Mouse (Mus musculus) testis, adult 2 months (tissue): ENCODE measurements around the gene C2cd5. TPM values are rescaled to one million over a fixed set of nuclear protein-coding genes. Genes with fewer than 3 reads are reported as not detected.

Experiments
- H3K27ac ChIP-seq: fragments of 200-500 bp; 2 replicates; pipeline ENCODE4 v1.5.1; 2012; ENCODE audit warnings: low read depth, low read length; ENCODE audit not compliant: control insufficient read depth, insufficient read depth
- H3K27me3 ChIP-seq: fragments of 200-500 bp; 2 replicates; pipeline ENCODE4 v1.6.1; 2012; ENCODE audit warnings: mild to moderate bottlenecking, low read length, moderate library complexity; ENCODE audit not compliant: control insufficient read depth, insufficient read depth
- H3K36me3 ChIP-seq: fragments of 200-500 bp; 2 replicates; pipeline ENCODE4 v1.6.1; 2012; ENCODE audit warnings: mild to moderate bottlenecking, low read length; ENCODE audit not compliant: control insufficient read depth, insufficient read depth
- H3K4me1 ChIP-seq: fragments of 200-500 bp; 2 replicates; pipeline ENCODE4 v1.6.1; 2012; ENCODE audit warnings: low read length; ENCODE audit not compliant: control insufficient read depth, insufficient read depth
- H3K4me3 ChIP-seq: fragments of 200-500 bp; 2 replicates; pipeline ENCODE4 v1.5.1; 2012; ENCODE audit warnings: low read depth, mild to moderate bottlenecking, low read length, moderate library complexity, mixed read lengths; ENCODE audit not compliant: control insufficient read depth
- CTCF ChIP-seq: fragments of 200-500 bp; IDR thresholded peaks from 2 replicates; pipeline ENCODE4 v1.5.1; 2012; ENCODE audit warnings: low read depth, mild to moderate bottlenecking, inconsistent platforms, low read length, moderate library complexity; ENCODE audit not compliant: control insufficient read depth, insufficient read depth, insufficient replicate concordance
- POLR2A ChIP-seq: fragments of 200-500 bp; IDR thresholded peaks from 2 replicates; pipeline ENCODE4 v1.6.1; 2012; ENCODE audit warnings: low read depth, mild to moderate bottlenecking, inconsistent platforms, low read length, moderate library complexity; ENCODE audit not compliant: control insufficient read depth
- polyA plus RNA-seq: library from polyadenylated mRNA; depleted of rRNA; stranded (reverse); fragments of >200 nt; gene quantifications from 2 replicates; pipeline ENCODE4 v1.2.3, GENCODE M21; 2012; rRNA removed

Gene C2cd5
- polyA plus RNA-seq, 1 experiment, result 13.7 TPM

DNA sequence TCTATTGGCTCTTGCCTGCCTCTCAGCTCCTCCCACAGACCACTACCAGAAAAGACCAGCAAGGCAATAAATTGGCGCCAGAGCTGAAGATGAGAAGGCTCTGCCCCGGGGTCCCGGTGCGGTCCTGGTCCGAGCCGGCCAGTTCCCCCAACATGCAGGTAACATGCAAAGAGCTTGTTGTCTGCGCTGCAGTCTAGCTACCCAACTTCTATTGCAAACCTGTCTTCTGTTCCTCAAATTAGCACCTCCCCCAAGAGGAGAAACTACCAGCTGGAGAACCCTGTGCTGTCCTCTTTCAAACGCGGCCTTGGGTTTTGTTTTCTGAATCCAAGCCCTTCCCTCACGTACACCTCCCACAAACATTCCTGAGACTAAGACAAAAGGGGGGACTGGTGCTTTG lies 137.5 kb downstream of the C2cd5 start:
- Histone ChIP-seq H3K4me3 (no peak overlapping the region), H3K4me1 (peaks cover 9% of the 10 kb centered on the region)
- TF ChIP-seq POLR2A, result no peak
- TF ChIP-seq CTCF, result no peak

DNA sequence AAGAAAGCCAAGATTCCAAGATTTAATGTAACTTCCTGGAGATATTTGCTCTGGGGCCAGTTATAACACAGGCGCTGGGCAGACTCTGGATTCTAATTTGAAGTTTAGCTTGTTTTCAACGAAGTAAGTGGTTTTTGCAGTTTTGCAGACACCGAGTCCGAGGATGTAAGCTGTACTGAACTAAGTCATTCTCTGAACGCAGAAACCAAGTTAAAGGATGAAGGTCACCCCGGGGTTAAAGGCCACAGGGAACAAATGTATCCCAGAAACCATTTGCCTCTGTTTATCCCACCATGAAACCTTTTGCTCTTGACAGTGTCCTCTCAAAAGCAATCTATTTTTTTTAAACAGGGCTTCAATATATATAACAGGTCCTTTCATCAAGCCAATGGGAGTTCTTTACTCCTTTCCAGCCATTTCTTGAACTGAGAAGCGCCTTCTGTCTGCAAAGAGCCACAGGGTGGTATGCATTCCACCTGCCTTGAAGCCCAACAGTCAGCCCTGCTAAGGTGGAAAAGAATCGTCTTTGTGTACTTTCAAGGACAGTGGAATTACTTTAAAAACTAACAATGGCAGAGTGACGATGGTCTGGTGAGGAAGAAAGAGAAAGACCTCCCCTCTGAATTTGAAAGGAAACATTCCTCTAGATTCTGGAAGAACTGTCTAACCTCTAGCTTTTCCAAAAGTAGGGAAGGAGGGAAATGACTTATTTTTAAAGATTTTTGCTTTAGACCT lies 138.1 kb downstream of the C2cd5 start:
- Histone ChIP-seq H3K27me3 (no peaks in the 10 kb centered on the region), H3K27ac (no peak overlapping the region), H3K4me3 (no peak overlapping the region), H3K4me1 (peaks cover 9% of the 10 kb centered on the region), H3K36me3 (no peaks in the 10 kb centered on the region)
- TF ChIP-seq CTCF (no peak), POLR2A (no peak)

More for the DNA sequence above, 137.5 kb downstream of the C2cd5 start:
- no peak overlapping the region for H3K27ac ChIP-seq
- no peaks in the 10 kb centered on the region for H3K36me3 ChIP-seq
- no peaks in the 10 kb centered on the region for H3K27me3 ChIP-seq

Other genes starting within 250 kb of the C2cd5 start
- 1.9 and 2.5 TPM in 2 replicates for gene St8sia1, start 135.7 kb downstream of the C2cd5 start, polyA plus RNA-seq
- 48.3 and 52.2 TPM in 2 replicates for gene Etnk1, start 67.1 kb upstream of the C2cd5 start, polyA plus RNA-seq